Mouse (Mus musculus): ENCODE measurements around the gene Gm20517. TPM values are rescaled to one million over a fixed set of nuclear protein-coding genes. Genes with fewer than 3 reads are reported as not detected.

Gm20517 gene
- total and polyA plus RNA-seq, 2 experiments = 0.31 to 1.9 TPM

DNA sequence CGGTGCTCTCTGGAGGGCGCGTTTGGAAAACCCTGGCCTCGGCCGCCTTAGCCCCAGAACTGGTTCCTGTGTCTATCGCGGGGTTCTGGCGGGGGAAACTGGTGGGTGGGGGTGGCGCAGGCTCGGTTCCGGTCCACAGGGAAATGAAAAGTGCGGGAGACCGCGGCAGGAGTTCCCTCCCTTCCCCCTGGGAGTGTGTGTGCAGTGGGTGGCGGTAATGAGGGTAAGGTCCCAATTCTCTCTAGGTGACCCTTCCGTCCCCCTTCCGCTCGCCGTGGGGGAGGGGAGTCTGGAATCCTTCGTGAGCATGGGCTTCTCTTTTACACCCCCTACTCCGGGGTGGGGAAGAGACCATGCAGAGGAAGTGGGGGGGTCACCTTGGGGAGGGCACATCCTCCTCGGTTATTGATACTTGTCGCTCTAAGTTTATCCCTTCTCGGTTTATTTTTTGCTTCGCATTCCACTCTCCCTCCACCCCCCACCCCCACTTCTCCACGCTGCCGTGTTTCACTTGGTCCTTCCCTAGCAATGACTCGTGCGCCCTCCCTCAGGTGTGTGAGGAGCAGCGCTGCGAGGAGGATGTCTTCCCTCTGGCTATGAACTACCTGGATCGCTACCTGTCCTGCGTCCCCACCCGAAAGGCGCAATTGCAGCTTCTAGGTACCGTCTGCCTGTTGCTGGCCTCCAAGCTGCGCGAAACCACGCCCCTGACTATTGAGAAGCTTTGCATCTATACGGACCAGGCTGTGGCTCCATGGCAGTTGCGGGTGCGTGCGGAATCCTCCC lies 17.0 kb upstream of the Gm20517 start:
- H3K9ac ChIP-seq (ENCODE audit: low read depth, low read length) = peak overlapping the region; percentile 92
- H3K4me3 ChIP-seq (ENCODE audit: insufficient read depth, low read depth, low read length) = peak overlapping the region; percentile 95
- peak overlapping the region; percentile 72 for H3K27ac ChIP-seq (replicated peaks; ENCODE audit: insufficient read depth, low read depth, low read length)
- no peaks in the 10 kb centered on the region for H3K36me3 ChIP-seq (ENCODE audit: control insufficient read depth, insufficient read depth, low read length)
- DNase-seq (ENCODE audit: extremely low read depth, low read depth, low spot score) = peak; percentile 13
- H3K27me3 ChIP-seq (ENCODE audit: control insufficient read depth, insufficient read depth, low read length) = no peaks in the 10 kb centered on the region
- WGBS = 3% methylated on average over 43 of the region's 43 CpGs
- H3K79me2 ChIP-seq (ENCODE audit: control insufficient read depth, insufficient read depth, low read length) = peaks cover 5% of the 10 kb centered on the region; the same call in 1 of the 2 replicates
- H3K4me1 ChIP-seq (ENCODE audit: control insufficient read depth, insufficient read depth, low read length) = peaks cover 8% of the 10 kb centered on the region
- TF ChIP-seq POLR2A (IDR thresholded peaks at IDR 0.05; ENCODE audit: extremely low read depth, insufficient read depth, low read length) = no peak
- no peak for TF ChIP-seq CTCF (IDR thresholded peaks at IDR 0.05; ENCODE audit: low read depth, low read length)

- no peaks in the 10 kb centered on the region for H3K27me3 ChIP-seq (ENCODE audit: control insufficient read depth, insufficient read depth, low read length)
- no peak for DNase-seq (ENCODE audit: extremely low read depth, low read depth, low spot score)
- peak overlapping the region; percentile 30; the same call in 1 of the 2 replicates for H3K9ac ChIP-seq (ENCODE audit: low read depth, low read length)
- peak overlapping the region; percentile 40 for H3K27ac ChIP-seq (replicated peaks; ENCODE audit: insufficient read depth, low read depth, low read length)
- TF ChIP-seq POLR2A (IDR thresholded peaks at IDR 0.05; ENCODE audit: extremely low read depth, insufficient read depth, low read length) = no peak
- TF ChIP-seq CTCF (IDR thresholded peaks at IDR 0.05; ENCODE audit: low read depth, low read length) = no peak
- H3K79me2 ChIP-seq (ENCODE audit: control insufficient read depth, insufficient read depth, low read length) = peaks cover 5% of the 10 kb centered on the region; the same call in 1 of the 2 replicates
- WGBS = 33% methylated on average over 9 of the region's 9 CpGs
- H3K36me3 ChIP-seq (ENCODE audit: control insufficient read depth, insufficient read depth, low read length) = no peaks in the 10 kb centered on the region
- H3K4me3 ChIP-seq (ENCODE audit: insufficient read depth, low read depth, low read length) = peak overlapping the region; percentile 14; the same call in 1 of the 2 replicates
- H3K4me1 ChIP-seq (ENCODE audit: control insufficient read depth, insufficient read depth, low read length) = peaks cover 8% of the 10 kb centered on the region
These were observed 16.5 kb upstream of the Gm20517 start for GRCm38 (mm10) chr17:47594969-47595247.

GRCm38 (mm10) chr17:47595248-47596161 lies 15.9 kb upstream of the Gm20517 start:
- peaks cover 8% of the 10 kb centered on the region for H3K4me1 ChIP-seq (ENCODE audit: control insufficient read depth, insufficient read depth, low read length)
- WGBS = 48% methylated on average over 20 of the region's 21 CpGs
- DNase-seq (ENCODE audit: extremely low read depth, low read depth, low spot score) = no peak

DNA sequence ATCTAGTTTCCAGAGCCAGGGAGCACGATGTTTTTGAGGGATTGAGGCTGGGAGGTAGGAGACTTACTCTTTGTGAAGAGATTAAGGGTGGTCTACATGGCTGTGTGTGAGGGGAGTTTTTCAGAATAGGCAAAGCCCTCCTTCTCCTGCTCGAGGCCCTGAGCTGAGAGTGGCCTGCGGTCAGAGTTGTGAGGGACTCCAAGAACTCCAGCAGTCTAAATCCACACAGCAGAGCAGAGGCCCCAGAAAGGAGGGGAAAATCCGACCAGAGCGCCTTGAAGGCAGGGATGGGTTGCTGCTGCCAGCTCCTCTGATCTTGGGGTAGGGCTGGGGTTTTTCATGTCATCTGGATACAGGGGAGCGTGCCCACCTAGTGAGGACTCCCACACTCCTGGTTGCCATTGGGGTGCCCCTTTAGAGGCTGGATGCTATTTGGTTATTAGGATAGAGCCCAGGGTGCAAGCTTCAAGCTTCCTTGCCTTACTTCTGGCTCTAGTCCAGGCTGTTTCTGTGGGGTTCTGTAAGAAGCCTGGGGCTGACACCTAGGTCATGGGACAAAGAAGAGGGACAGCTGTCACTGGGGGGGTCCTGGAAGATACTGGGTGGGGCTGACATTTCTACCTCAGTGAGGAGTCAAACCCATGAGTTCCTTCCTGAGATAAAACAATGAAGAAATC lies 15.1 kb upstream of the Gm20517 start:
- H3K4me1 ChIP-seq (ENCODE audit: control insufficient read depth, insufficient read depth, low read length) = peaks cover 8% of the 10 kb centered on the region
- no peak for TF ChIP-seq POLR2A (IDR thresholded peaks at IDR 0.05; ENCODE audit: extremely low read depth, insufficient read depth, low read length)
- TF ChIP-seq CTCF (IDR thresholded peaks at IDR 0.05; ENCODE audit: low read depth, low read length) = no peak
- H3K9ac ChIP-seq (ENCODE audit: low read depth, low read length) = no peak overlapping the region
- no peak overlapping the region for H3K27ac ChIP-seq (replicated peaks; ENCODE audit: insufficient read depth, low read depth, low read length)
- 78% methylated on average over 6 of the region's 6 CpGs for WGBS
- no peak overlapping the region for H3K4me3 ChIP-seq (ENCODE audit: insufficient read depth, low read depth, low read length)
- peaks cover under 1% of the 10 kb centered on the region; the same call in 1 of the 2 replicates for H3K36me3 ChIP-seq (ENCODE audit: control insufficient read depth, insufficient read depth, low read length)
- H3K27me3 ChIP-seq (ENCODE audit: control insufficient read depth, insufficient read depth, low read length) = no peaks in the 10 kb centered on the region
- no peak for DNase-seq (ENCODE audit: extremely low read depth, low read depth, low spot score)
- H3K79me2 ChIP-seq (ENCODE audit: control insufficient read depth, insufficient read depth, low read length) = peaks cover 5% of the 10 kb centered on the region; the same call in 1 of the 2 replicates

More at GRCm38 (mm10) chr17:47595248-47596161, 15.9 kb upstream of the Gm20517 start:
- Histone ChIP-seq H3K79me2 (ENCODE audit: control insufficient read depth, insufficient read depth, low read length) (peaks cover 5% of the 10 kb centered on the region; the same call in 1 of the 2 replicates), H3K4me3 (ENCODE audit: insufficient read depth, low read depth, low read length) (peak overlapping the region; percentile 14; the same call in 1 of the 2 replicates), H3K9ac (ENCODE audit: low read depth, low read length) (peak overlapping the region; percentile 30), H3K27me3 (ENCODE audit: control insufficient read depth, insufficient read depth, low read length) (no peaks in the 10 kb centered on the region), H3K36me3 (ENCODE audit: control insufficient read depth, insufficient read depth, low read length) (no peaks in the 10 kb centered on the region), H3K27ac (replicated peaks; ENCODE audit: insufficient read depth, low read depth, low read length) (peak overlapping the region; percentile 40)
- TF ChIP-seq CTCF (IDR thresholded peaks at IDR 0.05; ENCODE audit: low read depth, low read length) (no peak), POLR2A (IDR thresholded peaks at IDR 0.05; ENCODE audit: extremely low read depth, insufficient read depth, low read length) (no peak)

DNA sequence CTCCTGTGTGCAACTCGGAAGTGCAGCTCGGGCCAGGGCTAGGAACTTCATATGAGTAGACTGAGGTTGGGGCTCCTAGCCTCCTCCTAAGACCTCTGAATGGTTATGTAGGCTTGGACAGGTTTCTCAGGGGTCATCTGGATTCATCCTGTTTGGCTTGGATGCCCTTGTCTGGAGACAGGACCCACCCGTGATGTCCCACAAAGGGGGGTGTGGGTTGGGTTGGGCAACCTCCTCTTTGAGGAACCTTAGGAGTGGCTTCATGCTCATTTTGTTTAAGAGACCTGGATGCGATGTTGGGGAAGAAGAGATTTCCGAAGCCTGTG lies 14.6 kb upstream of the Gm20517 start:
- DNase-seq (ENCODE audit: extremely low read depth, low read depth, low spot score) = no peak
- Histone ChIP-seq H3K27ac (replicated peaks; ENCODE audit: insufficient read depth, low read depth, low read length) (no peak overlapping the region), H3K27me3 (ENCODE audit: control insufficient read depth, insufficient read depth, low read length) (no peaks in the 10 kb centered on the region), H3K79me2 (ENCODE audit: control insufficient read depth, insufficient read depth, low read length) (peaks cover 5% of the 10 kb centered on the region; the same call in 1 of the 2 replicates), H3K4me3 (ENCODE audit: insufficient read depth, low read depth, low read length) (no peak overlapping the region), H3K36me3 (ENCODE audit: control insufficient read depth, insufficient read depth, low read length) (peaks cover 2% of the 10 kb centered on the region; the same call in 1 of the 2 replicates), H3K4me1 (ENCODE audit: control insufficient read depth, insufficient read depth, low read length) (peaks cover 8% of the 10 kb centered on the region), H3K9ac (ENCODE audit: low read depth, low read length) (no peak overlapping the region)
- 75% methylated on average over 5 of the region's 5 CpGs for WGBS
- no peak for TF ChIP-seq CTCF (IDR thresholded peaks at IDR 0.05; ENCODE audit: low read depth, low read length)
- TF ChIP-seq POLR2A (IDR thresholded peaks at IDR 0.05; ENCODE audit: extremely low read depth, insufficient read depth, low read length) = no peak

Measured in liver, adult 2 months (tissue).